Mouse (Mus musculus) bone marrow macrophage, adult 2 months (primary cell): ENCODE results near the gene Hoxa5. TPM values are rescaled to one million over a fixed set of nuclear protein-coding genes. Genes with fewer than 3 reads are reported as not detected.

Experiments used
- H3K27ac ChIP-seq: 2 replicates; pipeline ENCODE4 v1.5.1; 2012; ENCODE audit warnings: low read depth, low read length; ENCODE audit not compliant: insufficient read depth
- H3K4me1 ChIP-seq: 2 replicates; pipeline ENCODE4 v1.6.1; 2012; ENCODE audit warnings: low read length; ENCODE audit not compliant: control insufficient read depth, insufficient read depth
- H3K4me3 ChIP-seq: 2 replicates; pipeline ENCODE4 v1.5.1; 2012; ENCODE audit warnings: mild to moderate bottlenecking, low read length, moderate library complexity; ENCODE audit not compliant: insufficient read depth
- CTCF ChIP-seq: IDR thresholded peaks from 2 replicates; pipeline ENCODE4 v1.5.1; 2012; ENCODE audit warnings: low read depth, mild to moderate bottlenecking, low read length, moderate library complexity
- POLR2A ChIP-seq: IDR thresholded peaks from 2 replicates; pipeline ENCODE4 v1.6.1; 2012; ENCODE audit warnings: mild to moderate bottlenecking, low read depth, low read length, borderline replicate concordance
- polyA plus RNA-seq: library from polyadenylated mRNA; stranded (reverse); fragments of >200 nt; gene quantifications from 2 replicates; pipeline ENCODE4 v1.2.4, GENCODE M21; 2012; ENCODE audit not compliant: missing spikeins, insufficient read depth, insufficient read length

Hoxa5 gene
- polyA plus RNA-seq, 1 experiment: not detected

GRCm38 (mm10) chr6:52178918-52179665 is 25.3 kb downstream of the Hoxa5 start:
- Histone ChIP-seq H3K4me1 (no peaks in the 10 kb centered on the region), H3K4me3 (no peak overlapping the region), H3K27ac (no peak overlapping the region)
- TF ChIP-seq CTCF (no peak), POLR2A (no peak)

GRCm38 (mm10) chr6:52177806-52178205 is 26.6 kb downstream of the Hoxa5 start:
- no peaks in the 10 kb centered on the region for H3K4me1 ChIP-seq
- no peak overlapping the region for H3K27ac ChIP-seq
- no peak for TF ChIP-seq POLR2A
- no peak for TF ChIP-seq CTCF
- no peak overlapping the region for H3K4me3 ChIP-seq

GRCm38 (mm10) chr6:52177061-52177735 is 27.2 kb downstream of the Hoxa5 start, which contains the start of gene 5730596B20Rik:
Gene 5730596B20Rik, plus strand, starts transcription at chr6:52177498.
- no peak within 1 kb of the TSS for H3K4me3 ChIP-seq
- H3K27ac ChIP-seq: no peak within 1 kb of the TSS
- no peak for TF ChIP-seq CTCF
- H3K4me1 ChIP-seq: no peaks in the 10 kb centered on the region

- TF ChIP-seq POLR2A (no peak), CTCF (no peak)
- no peak overlapping the region for H3K4me3 ChIP-seq
- H3K27ac ChIP-seq: no peak overlapping the region
- no peaks in the 10 kb centered on the region for H3K4me1 ChIP-seq
Measured at GRCm38 (mm10) chr6:52176391-52176790, 28.0 kb downstream of the Hoxa5 start.

- Histone ChIP-seq H3K27ac (no peak overlapping the region), H3K4me3 (no peak overlapping the region), H3K4me1 (no peaks in the 10 kb centered on the region)
- TF ChIP-seq POLR2A (no peak), CTCF (no peak)
Measured at GRCm38 (mm10) chr6:52175864-52176263, 28.5 kb downstream of the Hoxa5 start.

GRCm38 (mm10) chr6:52174968-52175751 is 29.2 kb downstream of the Hoxa5 start:
- no peak overlapping the region for H3K27ac ChIP-seq

GRCm38 (mm10) chr6:52173648-52174047 is 30.7 kb downstream of the Hoxa5 start:
- Histone ChIP-seq H3K4me3 (no peak overlapping the region), H3K27ac (no peak overlapping the region), H3K4me1 (no peaks in the 10 kb centered on the region)
- TF ChIP-seq POLR2A (no peak), CTCF (no peak)

More at GRCm38 (mm10) chr6:52174968-52175751, 29.2 kb downstream of the Hoxa5 start:
- Histone ChIP-seq H3K4me3 (no peak overlapping the region), H3K4me1 (no peaks in the 10 kb centered on the region)
- no peak for TF ChIP-seq CTCF
- TF ChIP-seq POLR2A: no peak

- Histone ChIP-seq H3K27ac (no peak overlapping the region), H3K4me3 (no peak overlapping the region), H3K4me1 (no peaks in the 10 kb centered on the region)
- TF ChIP-seq CTCF (no peak), POLR2A (no peak)
Measured at GRCm38 (mm10) chr6:52172501-52172900, 31.9 kb downstream of the Hoxa5 start.

- no peak for TF ChIP-seq POLR2A
- no peak for TF ChIP-seq CTCF
- no peak overlapping the region for H3K27ac ChIP-seq
- no peak overlapping the region for H3K4me3 ChIP-seq
- no peaks in the 10 kb centered on the region for H3K4me1 ChIP-seq
Measured at GRCm38 (mm10) chr6:52171938-52172337, 32.4 kb downstream of the Hoxa5 start.

- TF ChIP-seq POLR2A (no peak), CTCF (no peak)
- H3K27ac ChIP-seq: no peak overlapping the region
- no peaks in the 10 kb centered on the region for H3K4me1 ChIP-seq
- no peak overlapping the region for H3K4me3 ChIP-seq
Measured at GRCm38 (mm10) chr6:52171331-52171730, 33.1 kb downstream of the Hoxa5 start.
